Mouse (Mus musculus): ENCODE measurements around the gene Cenpp.
A peak's percentile ranks its signal among the peaks of the same experiment; 100 is the strongest.

The Cenpp gene

GRCm38 (mm10) chr13:49461458-49462132, 191.0 kb downstream of the Cenpp start:
- no peak for DNase-seq (ENCODE audit: extremely low spot score, low spot score)

- DNase-seq (ENCODE audit: extremely low spot score, low spot score) = no peak
Observed at GRCm38 (mm10) chr13:49460692-49461414, 191.7 kb downstream of the Cenpp start.

GRCm38 (mm10) chr13:49460276-49460675, 192.3 kb downstream of the Cenpp start:
- no peak for DNase-seq (ENCODE audit: extremely low spot score, low spot score)

DNA sequence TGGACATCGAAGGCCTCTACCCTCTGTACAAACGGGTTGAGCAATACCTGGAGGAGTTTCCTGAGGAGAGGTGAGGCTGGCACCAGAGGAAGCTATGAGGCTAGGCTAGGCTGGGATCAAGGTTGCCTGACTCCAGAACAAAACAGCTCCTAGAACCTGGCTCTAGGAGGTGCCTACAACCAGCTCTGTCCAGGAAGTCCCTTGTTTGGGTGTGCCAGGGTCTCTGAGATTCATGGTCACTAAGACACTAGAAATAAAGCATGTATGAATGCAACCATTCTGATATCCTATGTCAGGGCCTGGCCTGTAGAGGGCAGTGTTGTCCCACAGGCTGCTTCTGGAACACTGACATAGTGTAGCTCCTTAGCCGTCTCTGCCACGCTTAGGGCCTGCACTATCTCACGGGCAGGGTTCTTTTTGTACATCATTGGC, 203.3 kb downstream of the Cenpp start:
- peak; percentile 76 for DNase-seq (ENCODE audit: extremely low spot score, low spot score)

GRCm38 (mm10) chr13:49444451-49444850, 208.1 kb downstream of the Cenpp start:
- no peak for DNase-seq (ENCODE audit: extremely low spot score, low spot score)

DNA sequence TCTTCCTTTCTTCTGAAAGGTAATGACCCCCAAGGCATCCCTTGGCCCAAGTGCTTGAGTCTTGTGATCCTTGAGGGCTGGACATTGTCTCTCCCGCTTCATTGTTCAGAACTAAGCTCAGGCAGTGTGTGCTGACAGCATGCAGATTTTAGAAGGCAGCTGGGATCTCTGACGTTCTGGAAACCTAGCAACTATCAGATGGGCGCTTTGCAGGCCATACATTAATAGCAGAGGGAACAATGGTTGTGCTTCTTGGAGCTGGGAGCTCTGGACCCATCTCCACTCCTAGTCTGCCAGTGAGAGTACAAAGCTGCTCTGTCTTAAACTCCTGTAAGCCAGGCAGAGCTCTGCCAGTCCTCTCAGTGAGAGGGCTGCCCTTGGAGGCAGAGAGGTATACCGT, 216.4 kb downstream of the Cenpp start:
- DNase-seq (ENCODE audit: extremely low spot score, low spot score) = no peak

DNA sequence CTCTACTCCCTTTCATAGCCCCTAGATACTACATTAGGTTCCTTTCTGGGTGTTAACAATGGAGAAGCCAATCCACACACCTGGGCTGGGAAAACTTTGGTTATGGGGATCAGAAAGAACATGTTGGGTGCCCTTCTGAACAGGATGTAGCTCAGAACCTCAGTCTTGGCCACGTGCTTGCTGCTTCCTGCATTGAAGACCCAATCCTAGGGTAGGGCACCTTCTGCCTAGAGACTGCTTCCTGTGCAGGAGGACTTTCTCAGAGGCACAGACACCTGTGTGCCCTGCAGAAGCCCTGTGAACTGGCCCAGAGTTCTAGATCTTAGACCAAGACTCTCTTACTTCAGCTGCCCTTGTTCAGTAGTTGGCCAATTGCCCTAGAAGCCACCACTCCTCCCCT, 216.8 kb downstream of the Cenpp start:
- DNase-seq (ENCODE audit: extremely low spot score, low spot score) = no peak

DNA sequence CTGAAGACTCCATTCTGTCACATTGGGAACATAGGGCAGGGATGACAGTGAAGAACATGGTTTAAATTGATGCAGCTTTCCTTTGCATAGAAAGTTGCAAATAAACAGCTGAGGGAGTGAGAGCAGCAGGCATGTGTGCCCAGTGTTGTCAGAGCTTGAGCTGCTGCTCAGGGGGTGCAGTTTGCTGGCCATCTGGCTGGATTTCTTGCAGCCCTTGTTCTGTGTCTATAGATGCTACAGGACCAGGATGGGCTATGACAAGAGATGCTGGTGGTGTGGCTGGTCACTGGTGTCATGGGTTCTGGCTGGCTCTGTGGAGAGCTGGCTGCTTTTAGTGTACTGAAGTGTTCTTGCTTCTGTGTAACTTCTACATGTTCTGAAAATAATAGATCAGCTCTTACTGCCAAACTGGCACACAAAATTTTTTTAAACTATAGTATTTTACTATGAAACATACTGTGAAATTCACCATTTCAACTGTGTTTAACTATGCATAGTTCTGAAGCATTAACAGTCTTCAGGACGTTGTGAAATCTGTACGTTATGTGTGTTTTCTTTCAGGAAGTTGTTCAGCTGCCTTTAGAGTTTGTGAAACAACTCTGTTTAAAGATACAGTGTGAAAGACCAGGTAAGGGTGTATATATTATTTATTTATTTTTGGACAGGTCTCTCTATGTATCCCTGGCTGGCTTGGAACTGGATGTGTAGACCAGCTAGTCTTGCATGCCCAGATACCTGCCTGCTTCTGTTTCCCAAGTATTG, 219.1 kb downstream of the Cenpp start:
- no peak for DNase-seq (ENCODE audit: extremely low spot score, low spot score)

GRCm38 (mm10) chr13:49430529-49430928, 222.1 kb downstream of the Cenpp start:
- DNase-seq (ENCODE audit: extremely low spot score, low spot score) = no peak

GRCm38 (mm10) chr13:49428042-49428675, 224.4 kb downstream of the Cenpp start:
- DNase-seq (ENCODE audit: extremely low spot score, low spot score) = no peak

- DNase-seq (ENCODE audit: extremely low spot score, low spot score) = no peak
Observed at GRCm38 (mm10) chr13:49426736-49427135, 225.8 kb downstream of the Cenpp start.

- no peak for DNase-seq (ENCODE audit: extremely low spot score, low spot score)
Observed at GRCm38 (mm10) chr13:49421959-49422358, 230.6 kb downstream of the Cenpp start.

DNA sequence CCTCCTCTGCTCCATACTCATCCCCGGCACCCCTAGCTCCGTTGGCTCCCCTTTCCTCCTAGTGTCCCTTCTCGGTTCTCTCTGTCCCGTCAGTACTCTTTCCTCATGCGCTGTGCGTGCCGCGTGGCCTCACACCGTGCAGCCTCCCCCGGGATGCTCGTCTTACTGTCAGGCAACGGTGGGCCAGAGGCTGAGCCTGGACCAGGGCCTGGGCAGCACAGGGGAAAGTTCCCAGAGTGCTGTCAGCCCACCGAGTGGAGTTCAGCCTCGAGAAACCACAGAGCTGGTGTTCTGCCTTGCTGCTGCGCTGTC, 231.0 kb downstream of the Cenpp start:
- no peak for DNase-seq (ENCODE audit: extremely low spot score, low spot score)

GRCm38 (mm10) chr13:49420754-49421605, 231.6 kb downstream of the Cenpp start, which contains the start of gene Ippk:
Gene Ippk, plus strand, starts transcription at chr13:49421249.
- DNase-seq (ENCODE audit: extremely low spot score, low spot score) = peak; percentile 99
